Mouse (Mus musculus): ENCODE data around the gene Kctd2. TPM values are rescaled to one million over a fixed set of nuclear protein-coding genes. Genes with fewer than 3 reads are reported as not detected.
A peak's percentile ranks its signal among the peaks of the same experiment; 100 is the strongest.

The Kctd2 gene
- polyA plus RNA-seq, 2 experiments = 26.3 to 30.5 TPM

- Histone ChIP-seq H3K4me3 (replicated peaks; ENCODE audit: low read length) (no peak overlapping the region), H3K4me1 (ENCODE audit: control insufficient read depth, insufficient read depth, low read length) (peaks cover 17% of the 10 kb centered on the region), H3K27me3 (ENCODE audit: control insufficient read depth, insufficient read depth, low read length) (no peaks in the 10 kb centered on the region), H3K9ac (ENCODE audit: low read depth, low read length, severe bottlenecking) (peak overlapping the region; percentile 21; the same call in 1 of the 2 replicates), H3K27ac (replicated peaks; ENCODE audit: low read depth, low read length) (no peak overlapping the region), H3K4me2 (replicated peaks; ENCODE audit: low read depth, low read length, severe bottlenecking) (no peak overlapping the region), H3K36me3 (ENCODE audit: control insufficient read depth, insufficient read depth, low read length) (peaks cover 70% of the 10 kb centered on the region), H3K9me3 (ENCODE audit: control insufficient read depth, low read length) (no peaks in the 10 kb centered on the region)
- no peak for DNase-seq (ENCODE audit: low spot score)
- TF ChIP-seq POLR2A (IDR thresholded peaks at IDR 0.05; ENCODE audit: borderline replicate concordance, extremely low read depth, insufficient read depth, insufficient read length) = no peak
- 82% methylated on average over 6 of the region's 6 CpGs for WGBS
- ATAC-seq (ENCODE audit: low FRiP score, low read depth) = no peak
Measured at GRCm38 (mm10) chr11:115425671-115426070, 5.7 kb downstream of the Kctd2 start.

GRCm38 (mm10) chr11:115427482-115428331 lies 7.8 kb downstream of the Kctd2 start:
- peak; percentile 75; the same call in 1 of the 2 replicates for ATAC-seq (ENCODE audit: low FRiP score, low read depth)
- 47% methylated on average over 20 of the region's 20 CpGs for WGBS
- Histone ChIP-seq H3K36me3 (ENCODE audit: control insufficient read depth, insufficient read depth, low read length) (peaks cover 84% of the 10 kb centered on the region), H3K27ac (replicated peaks; ENCODE audit: low read depth, low read length) (no peak overlapping the region), H3K27me3 (ENCODE audit: control insufficient read depth, insufficient read depth, low read length) (no peaks in the 10 kb centered on the region), H3K4me3 (replicated peaks; ENCODE audit: low read length) (no peak overlapping the region), H3K4me1 (ENCODE audit: control insufficient read depth, insufficient read depth, low read length) (peaks cover 9% of the 10 kb centered on the region), H3K9ac (ENCODE audit: low read depth, low read length, severe bottlenecking) (peak overlapping the region; percentile 7; the same call in 1 of the 2 replicates), H3K9me3 (ENCODE audit: control insufficient read depth, low read length) (no peaks in the 10 kb centered on the region), H3K4me2 (replicated peaks; ENCODE audit: low read depth, low read length, severe bottlenecking) (0 out of 2 replicates have a peak overlapping the region, but pooled peaks have one; percentile 19)
- no peak for TF ChIP-seq POLR2A (IDR thresholded peaks at IDR 0.05; ENCODE audit: borderline replicate concordance, extremely low read depth, insufficient read depth, insufficient read length)
- peak; percentile 82 for DNase-seq (ENCODE audit: low spot score)

GRCm38 (mm10) chr11:115429307-115429706 lies 9.4 kb downstream of the Kctd2 start:
- no peak for DNase-seq (ENCODE audit: low spot score)
- no peak for ATAC-seq (ENCODE audit: low FRiP score, low read depth)
- H3K36me3 ChIP-seq (ENCODE audit: control insufficient read depth, insufficient read depth, low read length) = peaks cover 81% of the 10 kb centered on the region
- no peak for TF ChIP-seq POLR2A (IDR thresholded peaks at IDR 0.05; ENCODE audit: borderline replicate concordance, extremely low read depth, insufficient read depth, insufficient read length)
- H3K4me1 ChIP-seq (ENCODE audit: control insufficient read depth, insufficient read depth, low read length) = peaks cover 9% of the 10 kb centered on the region
- H3K9ac ChIP-seq (ENCODE audit: low read depth, low read length, severe bottlenecking) = no peak overlapping the region
- no peak overlapping the region for H3K27ac ChIP-seq (replicated peaks; ENCODE audit: low read depth, low read length)
- H3K4me3 ChIP-seq (replicated peaks; ENCODE audit: low read length) = no peak overlapping the region
- 81% methylated on average over 7 of the region's 7 CpGs for WGBS
- H3K27me3 ChIP-seq (ENCODE audit: control insufficient read depth, insufficient read depth, low read length) = no peaks in the 10 kb centered on the region
- H3K9me3 ChIP-seq (ENCODE audit: control insufficient read depth, low read length) = no peaks in the 10 kb centered on the region
- H3K4me2 ChIP-seq (replicated peaks; ENCODE audit: low read depth, low read length, severe bottlenecking) = no peak overlapping the region

- Histone ChIP-seq H3K4me1 (ENCODE audit: control insufficient read depth, insufficient read depth, low read length) (peaks cover 11% of the 10 kb centered on the region), H3K9ac (ENCODE audit: low read depth, low read length, severe bottlenecking) (no peak overlapping the region), H3K36me3 (ENCODE audit: control insufficient read depth, insufficient read depth, low read length) (peaks cover 69% of the 10 kb centered on the region), H3K9me3 (ENCODE audit: control insufficient read depth, low read length) (no peaks in the 10 kb centered on the region), H3K4me2 (replicated peaks; ENCODE audit: low read depth, low read length, severe bottlenecking) (no peak overlapping the region), H3K27ac (replicated peaks; ENCODE audit: low read depth, low read length) (no peak overlapping the region), H3K27me3 (ENCODE audit: control insufficient read depth, insufficient read depth, low read length) (no peaks in the 10 kb centered on the region), H3K4me3 (replicated peaks; ENCODE audit: low read length) (no peak overlapping the region)
- DNase-seq (ENCODE audit: low spot score) (no peak), ATAC-seq (ENCODE audit: low FRiP score, low read depth) (no peak)
- WGBS = 97% methylated on average over 6 of the region's 6 CpGs
- TF ChIP-seq POLR2A (IDR thresholded peaks at IDR 0.05; ENCODE audit: borderline replicate concordance, extremely low read depth, insufficient read depth, insufficient read length) = no peak
Measured at GRCm38 (mm10) chr11:115430561-115430960, 10.6 kb downstream of the Kctd2 start.

GRCm38 (mm10) chr11:115432814-115433213 lies 12.9 kb downstream of the Kctd2 start:
- no peak overlapping the region for H3K27ac ChIP-seq (replicated peaks; ENCODE audit: low read depth, low read length)
- peaks cover 46% of the 10 kb centered on the region for H3K36me3 ChIP-seq (ENCODE audit: control insufficient read depth, insufficient read depth, low read length)
- H3K4me1 ChIP-seq (ENCODE audit: control insufficient read depth, insufficient read depth, low read length) = peaks cover 14% of the 10 kb centered on the region
- DNase-seq (ENCODE audit: low spot score) (no peak), ATAC-seq (ENCODE audit: low FRiP score, low read depth) (no peak)
- 80% methylated on average over 4 of the region's 4 CpGs for WGBS
- no peak for TF ChIP-seq POLR2A (IDR thresholded peaks at IDR 0.05; ENCODE audit: borderline replicate concordance, extremely low read depth, insufficient read depth, insufficient read length)
- no peak overlapping the region for H3K9ac ChIP-seq (ENCODE audit: low read depth, low read length, severe bottlenecking)
- H3K4me3 ChIP-seq (replicated peaks; ENCODE audit: low read length) = no peak overlapping the region
- H3K9me3 ChIP-seq (ENCODE audit: control insufficient read depth, low read length) = no peaks in the 10 kb centered on the region
- no peaks in the 10 kb centered on the region for H3K27me3 ChIP-seq (ENCODE audit: control insufficient read depth, insufficient read depth, low read length)
- no peak overlapping the region for H3K4me2 ChIP-seq (replicated peaks; ENCODE audit: low read depth, low read length, severe bottlenecking)

All from limb, embryonic 14.5 days (tissue).